In genomic region chr7:4925441-4926381, GRCm38 (mm10) we compare ENCODE assay signal across 8 mouse cellular contexts. TPM values are rescaled to one million over a fixed set of nuclear protein-coding genes. Genes with fewer than 3 reads are reported as not detected.
A peak's percentile ranks its signal among the peaks of the same experiment; 100 is the strongest.
DNase-seq lines count a peak whose midpoint lies in the region; ATAC-seq and TF ChIP-seq lines count a peak whose summit lies in the region.

Ssc5d (plus strand) TSS chr7:4925785.

- TF ChIP-seq EP300 in heart, adult 2 months (IDR thresholded peaks at IDR 0.05; ENCODE audit: insufficient read depth, low read depth, low read length), result no peak

- H3K27ac ChIP-seq in kidney, embryonic 16.5 days (ENCODE audit: low read length), result peak within 1 kb of the TSS; percentile 81
- no peak within 1 kb of the TSS for H3K27ac ChIP-seq in kidney, adult 2 months (ENCODE audit: insufficient read depth, low read depth, low read length)
- peak within 1 kb of the TSS; percentile 68 for H3K27ac ChIP-seq in heart, adult 2 months

- no peak for TF ChIP-seq POLR2A in kidney, adult 2 months (IDR thresholded peaks at IDR 0.05; ENCODE audit: low read depth, low read length)
- TF ChIP-seq POLR2A in heart, adult 2 months (IDR thresholded peaks at IDR 0.05; ENCODE audit: insufficient read depth, low read depth, low read length), result no peak
- TF ChIP-seq POLR2A in myocyte (IDR thresholded peaks at IDR 0.05; ENCODE audit: insufficient read length, low read depth), result peak; percentile 57

- H3K4me2 ChIP-seq in kidney, embryonic 16.5 days (replicated peaks; ENCODE audit: low read depth, low read length), result peak within 1 kb of the TSS; percentile 78
- peak within 1 kb of the TSS; percentile 84 for H3K4me2 ChIP-seq in myocyte (ENCODE audit: low read depth)

- H3K4me3 ChIP-seq in kidney, embryonic 16.5 days (ENCODE audit: low read length), result no peak within 1 kb of the TSS
- H3K4me3 ChIP-seq in kidney, adult 2 months (ENCODE audit: insufficient read depth, low read depth, low read length), result no peak within 1 kb of the TSS
- no peak within 1 kb of the TSS for H3K4me3 ChIP-seq in heart, adult 2 months
- H3K4me3 ChIP-seq in myocyte, result peak within 1 kb of the TSS; percentile 7

- no peaks in the 10 kb centered on the region for H3K27me3 ChIP-seq in kidney, embryonic 16.5 days (ENCODE audit: insufficient read depth, low read length)
- no peaks in the 10 kb centered on the region for H3K27me3 ChIP-seq in kidney, adult 2 months (replicated peaks; ENCODE audit: control insufficient read depth, insufficient read depth, low read length)
- no peaks in the 10 kb centered on the region for H3K27me3 ChIP-seq in heart, adult 2 months (ENCODE audit: control insufficient read depth, insufficient read depth, low read length)
- no peaks in the 10 kb centered on the region for H3K27me3 ChIP-seq in myocyte (ENCODE audit: control insufficient read depth, insufficient read depth, insufficient read length)

- H3K79me2 ChIP-seq in heart, adult 2 months (replicated peaks; ENCODE audit: control insufficient read depth, insufficient read depth, low read length), result no peaks in the 10 kb centered on the region
- H3K79me2 ChIP-seq in myocyte (ENCODE audit: control insufficient read depth, insufficient read depth), result no peaks in the 10 kb centered on the region

- H3K9me3 ChIP-seq in kidney, embryonic 16.5 days (ENCODE audit: low read length), result no peaks in the 10 kb centered on the region

- TF ChIP-seq CTCF in kidney, adult 2 months (conservative IDR thresholded peaks at IDR 0.05; ENCODE audit: insufficient read depth, insufficient read length, low read depth, low read length), result no peak
- no peak for TF ChIP-seq CTCF in heart, adult 2 months (IDR thresholded peaks at IDR 0.05)

- no peak for DNase-seq in kidney, adult 2 months
- peak; percentile 70 for DNase-seq in embryo, embryonic 9.5 days (ENCODE audit: extremely low spot score)
- DNase-seq in heart, adult 2 months, result peak; percentile 72
- peak; percentile 68 to 77 for DNase-seq in kidney, postnatal 4 days
- DNase-seq in thymus, postnatal 0 days (ENCODE audit: low spot score), result no peak

- H3K9ac ChIP-seq in kidney, embryonic 16.5 days (replicated peaks; ENCODE audit: low read length), result peak within 1 kb of the TSS; percentile 70
- H3K9ac ChIP-seq in heart, adult 2 months (ENCODE audit: low read depth, low read length), result 0 out of 2 replicates have a peak within 1 kb of the TSS, but pooled peaks have one; percentile 16

- H3ac ChIP-seq in myocyte (ENCODE audit: control insufficient read depth, insufficient read length), result no peak within 1 kb of the TSS

- intact Hi-C loops in heart, adult 2 months (cut with DNase I), result no loop called here

- H3K4me1 ChIP-seq in kidney, embryonic 16.5 days (ENCODE audit: insufficient read depth, low read length), result peaks cover 52% of the 10 kb centered on the region
- peaks cover 13% of the 10 kb centered on the region; the same call in 1 of the 2 replicates for H3K4me1 ChIP-seq in kidney, adult 2 months (ENCODE audit: control insufficient read depth, insufficient read depth, low read length)
- H3K4me1 ChIP-seq in heart, adult 2 months (ENCODE audit: control insufficient read depth, insufficient read depth, low read length), result peaks cover 15% of the 10 kb centered on the region

- H3K36me3 ChIP-seq in kidney, embryonic 16.5 days (ENCODE audit: insufficient read depth, low read length), result peaks cover 3% of the 10 kb centered on the region
- H3K36me3 ChIP-seq in kidney, adult 2 months (ENCODE audit: control insufficient read depth, insufficient read depth, low read length), result no peaks in the 10 kb centered on the region
- no peaks in the 10 kb centered on the region for H3K36me3 ChIP-seq in heart, adult 2 months (ENCODE audit: control insufficient read depth, insufficient read depth, low read length)
- no peaks in the 10 kb centered on the region for H3K36me3 ChIP-seq in myocyte (ENCODE audit: control insufficient read depth, insufficient read depth)

- 9% methylated on average over 6 of the region's 6 CpGs for WGBS in kidney, embryonic 16.5 days
- WGBS in kidney, adult 2 months, result 25% methylated on average over 6 of the region's 6 CpGs
- WGBS in heart, adult 2 months, result 16% methylated on average over 5 of the region's 6 CpGs

- peak; percentile 52 for ATAC-seq in kidney, embryonic 16.5 days (ENCODE audit: low FRiP score, low TSS enrichment)
- ATAC-seq in activated CD4-positive, CD25-positive, alpha-beta regulatory T cell, adult 4 months, result no peak

TF ChIP-seq in myocyte, 11 proteins besides CTCF, POLR2A, EP300 and RAD21:
- TF ChIP-seq MYOG (IDR thresholded peaks at IDR 0.05; ENCODE audit: control insufficient read depth in 1 of 3, insufficient read depth in 1 of 3, insufficient read length in 2 of 3, low read depth in 2 of 3) (peak in 2 of 3 experiments; percentile 73 to 79), REST (IDR thresholded peaks at IDR 0.05; ENCODE audit: insufficient read depth, insufficient read length) (no peak), USF1 (IDR thresholded peaks at IDR 0.05; ENCODE audit: low read depth) (peak; percentile 74), MAX (IDR thresholded peaks at IDR 0.05; ENCODE audit: low read depth) (no peak), TCF12 (IDR thresholded peaks at IDR 0.05; ENCODE audit: insufficient read depth, poor library complexity, severe bottlenecking) (no peak), MYOD1 (IDR thresholded peaks at IDR 0.05; ENCODE audit: control insufficient read depth in 1 of 3, insufficient read length in 2 of 3, low read depth in 2 of 3) (peak; percentile 29 to 77 (median 76)), TCF3 (IDR thresholded peaks at IDR 0.05; ENCODE audit: insufficient read length, low read depth) (no peak), SRF (IDR thresholded peaks at IDR 0.05; ENCODE audit: control insufficient read depth, insufficient read length, low read depth) (no peak), POLR2AphosphoS2 (IDR thresholded peaks at IDR 0.05; ENCODE audit: insufficient read length, low read depth) (peak; percentile 62), E2F4 (IDR thresholded peaks at IDR 0.05; ENCODE audit: insufficient read depth) (no peak), CEBPB (IDR thresholded peaks at IDR 0.05; ENCODE audit: insufficient read depth, poor library complexity, severe bottlenecking) (no peak)

RNA-seq across cellular contexts. Expression of gene Ssc5d, which starts in this region (rescaled TPM):
- 2.3 and 2.8 TPM in 2 replicates for polyA plus RNA-seq in kidney, embryonic 16.5 days (2015; fragmentation: Nextera tagmentation; extraction: Ambion mirVana)
- polyA plus RNA-seq in kidney, adult 2 months (2012; rRNA removed), result 1.8 and 2.1 TPM in 2 replicates
- total RNA-seq in heart, adult 2 months (2021), result 1 to 10 TPM; 1.7 to 2.9 TPM
- polyA plus RNA-seq in heart, adult 2 months (2012; rRNA removed), result 5.9 and 6.4 TPM in 2 replicates
- polyA plus RNA-seq in myocyte (2012; fragmentation: generic; extraction: Trizol), result 13.6 TPM
- under 1 TPM in 1 of 2 experiments, not detected in 1; 0.10 TPM for polyA plus RNA-seq in activated CD4-positive, CD25-positive, alpha-beta regulatory T cell, adult 4 months (2017; shearing (Covaris generic))
- polyA plus RNA-seq in thymus, postnatal 0 days (2015; fragmentation: Nextera tagmentation; extraction: Ambion mirVana), result 0.07 and 0.19 TPM in 2 replicates

Comparison
In these comparisons a context has a peak if more than half of its experiments do, and no peak if none do; other contexts are left out.
1. DNase-seq: peak in embryo, embryonic 9.5 days (single experiment), heart, adult 2 months (2 of 2) and kidney, postnatal 4 days (2 of 2); none in kidney, adult 2 months (single experiment) and thymus, postnatal 0 days (single experiment).